Mouse (Mus musculus): ENCODE measurements around the gene Gmds. TPM values are rescaled to one million over a fixed set of nuclear protein-coding genes. Genes with fewer than 3 reads are reported as not detected.

Gene Gmds
- polyA plus RNA-seq, 1 experiment from 2014 or later, result 35.6 TPM

- no peaks in the 10 kb centered on the region for H3K9me3 ChIP-seq (replicated peaks; ENCODE audit: control insufficient read depth, low read length)
- H3K4me2 ChIP-seq (ENCODE audit: low read depth, low read length), result no peak overlapping the region
- H3K9ac ChIP-seq (replicated peaks; ENCODE audit: low read length), result no peak overlapping the region
- no peak overlapping the region for H3K4me3 ChIP-seq (ENCODE audit: low read depth, low read length)
- H3K4me1 ChIP-seq (ENCODE audit: control insufficient read depth, insufficient read depth, low read length), result 0 out of 2 replicates have a peak, but pooled peaks cover 2% of the 10 kb centered on the region
- no peak overlapping the region for H3K27ac ChIP-seq (replicated peaks; ENCODE audit: low read depth, low read length)
- peak; percentile 86 for DNase-seq (ENCODE audit: low spot score)
- no peaks in the 10 kb centered on the region; the same call in none of the 2 replicates for H3K27me3 ChIP-seq (ENCODE audit: control insufficient read depth, insufficient read depth, low read length)
- WGBS, result 29% methylated on average over 8 of the region's 8 CpGs
- ATAC-seq (replicated peaks; ENCODE audit: insufficient number of reproducible peaks, low FRiP score, low TSS enrichment, low read depth), result 0 out of 2 replicates have a peak, but pooled peaks have one; percentile 34
- no peaks in the 10 kb centered on the region for H3K36me3 ChIP-seq (replicated peaks; ENCODE audit: control insufficient read depth, insufficient read depth, low read depth, low read length)
These were observed 304.4 kb downstream of the Gmds start for GRCm38 (mm10) chr13:32034139-32034538.

DNA sequence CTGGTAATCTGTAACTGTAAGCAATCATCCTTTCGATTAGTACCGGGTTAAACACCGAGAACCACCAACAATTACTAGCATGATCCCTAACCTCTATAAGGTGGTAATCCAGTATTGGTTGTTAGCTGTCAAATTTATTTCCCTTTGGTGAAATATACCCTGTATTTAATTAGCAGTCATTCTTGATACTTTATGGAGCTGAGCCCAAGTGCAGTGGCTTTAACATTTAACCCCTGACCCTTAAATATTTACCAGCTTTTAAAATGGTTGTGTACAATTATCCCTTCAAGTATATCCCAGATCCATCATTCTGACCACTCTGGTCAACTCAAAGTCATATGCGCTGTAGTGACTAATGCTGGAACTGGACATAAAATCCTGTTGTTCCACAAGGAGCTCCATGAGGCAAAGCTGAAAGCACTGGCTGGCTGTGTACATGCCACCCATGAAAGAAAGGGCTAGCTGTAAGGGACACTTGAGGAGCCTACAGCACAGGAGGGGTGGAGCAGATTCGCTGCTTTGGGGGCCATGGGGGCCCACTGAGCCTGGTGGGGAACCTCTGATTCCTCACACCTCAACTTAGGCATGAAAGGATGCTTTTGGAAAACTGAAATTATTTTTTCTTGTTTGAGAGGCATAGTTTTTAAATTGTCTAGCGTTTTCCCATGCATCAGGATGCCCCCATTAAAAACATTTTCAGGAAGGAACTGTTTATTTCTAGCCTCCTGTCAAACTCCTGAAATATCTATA, 312.1 kb downstream of the Gmds start:
- no peak overlapping the region for H3K4me2 ChIP-seq (ENCODE audit: low read depth, low read length)
- H3K27me3 ChIP-seq (ENCODE audit: control insufficient read depth, insufficient read depth, low read length), result no peaks in the 10 kb centered on the region
- 42% methylated on average over 6 of the region's 6 CpGs for WGBS
- DNase-seq (ENCODE audit: low spot score) (no peak), ATAC-seq (replicated peaks; ENCODE audit: insufficient number of reproducible peaks, low FRiP score, low TSS enrichment, low read depth) (no peak)
- no peak overlapping the region for H3K27ac ChIP-seq (replicated peaks; ENCODE audit: low read depth, low read length)
- H3K9ac ChIP-seq (replicated peaks; ENCODE audit: low read length), result no peak overlapping the region
- no peak overlapping the region for H3K4me3 ChIP-seq (ENCODE audit: low read depth, low read length)
- no peaks in the 10 kb centered on the region for H3K36me3 ChIP-seq (replicated peaks; ENCODE audit: control insufficient read depth, insufficient read depth, low read depth, low read length)
- H3K4me1 ChIP-seq (ENCODE audit: control insufficient read depth, insufficient read depth, low read length), result no peaks in the 10 kb centered on the region
- H3K9me3 ChIP-seq (replicated peaks; ENCODE audit: control insufficient read depth, low read length), result no peaks in the 10 kb centered on the region

DNA sequence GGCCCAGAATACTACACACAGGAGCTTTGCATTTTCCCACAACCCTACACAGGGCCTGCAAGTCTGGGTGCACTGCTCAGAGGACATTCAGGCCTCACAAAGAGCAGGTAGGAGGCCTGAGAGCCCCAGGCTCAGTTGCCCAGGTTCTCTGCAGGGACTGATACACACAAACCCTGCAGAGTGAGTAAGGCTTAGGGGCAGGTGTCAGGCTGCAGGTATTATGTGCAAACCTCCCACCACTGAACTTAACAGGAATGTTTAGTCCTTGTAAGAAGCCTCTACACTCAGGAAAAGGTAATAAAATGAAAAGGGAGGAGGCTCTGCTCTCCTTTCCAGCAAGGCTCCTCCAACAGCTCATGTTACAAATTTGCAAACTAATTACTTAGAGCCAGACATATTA, 313.7 kb downstream of the Gmds start:
- H3K4me2 ChIP-seq (ENCODE audit: low read depth, low read length), result no peak overlapping the region
- no peak overlapping the region for H3K27ac ChIP-seq (replicated peaks; ENCODE audit: low read depth, low read length)
- no peaks in the 10 kb centered on the region for H3K9me3 ChIP-seq (replicated peaks; ENCODE audit: control insufficient read depth, low read length)
- DNase-seq (ENCODE audit: low spot score), result no peak
- H3K4me1 ChIP-seq (ENCODE audit: control insufficient read depth, insufficient read depth, low read length), result no peaks in the 10 kb centered on the region
- no peak overlapping the region for H3K4me3 ChIP-seq (ENCODE audit: low read depth, low read length)
- H3K36me3 ChIP-seq (replicated peaks; ENCODE audit: control insufficient read depth, insufficient read depth, low read depth, low read length), result no peaks in the 10 kb centered on the region
- no peak overlapping the region for H3K9ac ChIP-seq (replicated peaks; ENCODE audit: low read length)
- ATAC-seq (replicated peaks; ENCODE audit: insufficient number of reproducible peaks, low FRiP score, low TSS enrichment, low read depth), result no peak
- H3K27me3 ChIP-seq (ENCODE audit: control insufficient read depth, insufficient read depth, low read length), result no peaks in the 10 kb centered on the region

DNA sequence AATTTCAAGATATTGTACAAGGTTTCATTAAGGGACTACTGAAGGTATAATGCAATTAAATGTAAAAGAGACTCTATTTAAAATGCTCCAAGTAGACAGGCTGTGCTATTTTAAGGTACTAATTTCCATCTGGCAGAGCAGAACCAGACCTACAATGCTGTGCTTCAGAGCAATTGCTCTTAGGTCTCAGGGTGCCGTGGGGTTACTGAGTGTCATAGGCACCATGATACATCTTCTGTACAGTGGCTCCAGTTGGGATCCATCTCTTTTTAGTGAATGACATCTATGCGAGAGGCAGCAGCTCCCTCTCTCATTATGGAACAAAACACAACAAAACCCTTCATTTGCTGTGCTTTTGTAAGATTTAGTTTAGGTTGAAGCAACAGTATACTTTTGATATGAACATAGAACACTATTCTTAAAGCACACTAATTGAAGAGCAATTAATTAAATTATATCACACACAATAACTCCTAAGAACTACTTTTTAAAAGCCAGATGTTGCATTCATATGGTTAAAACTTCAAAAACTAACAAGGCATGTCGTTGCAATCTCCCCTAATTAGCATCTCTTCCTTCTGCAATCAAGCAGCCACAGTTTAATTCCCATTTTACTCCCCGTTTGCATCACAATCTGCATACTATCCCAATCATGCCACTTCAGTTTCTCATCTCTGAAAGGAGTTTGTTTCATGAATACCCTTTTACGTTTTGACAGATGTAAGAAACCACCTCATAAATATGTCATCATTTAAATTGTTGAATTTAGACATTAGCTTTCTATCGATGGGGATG, 317.9 kb downstream of the Gmds start:
- Histone ChIP-seq H3K4me1 (ENCODE audit: control insufficient read depth, insufficient read depth, low read length) (no peaks in the 10 kb centered on the region), H3K9ac (replicated peaks; ENCODE audit: low read length) (no peak overlapping the region), H3K9me3 (replicated peaks; ENCODE audit: control insufficient read depth, low read length) (no peaks in the 10 kb centered on the region), H3K27ac (replicated peaks; ENCODE audit: low read depth, low read length) (no peak overlapping the region), H3K4me2 (ENCODE audit: low read depth, low read length) (no peak overlapping the region), H3K36me3 (replicated peaks; ENCODE audit: control insufficient read depth, insufficient read depth, low read depth, low read length) (no peaks in the 10 kb centered on the region), H3K4me3 (ENCODE audit: low read depth, low read length) (no peak overlapping the region), H3K27me3 (ENCODE audit: control insufficient read depth, insufficient read depth, low read length) (no peaks in the 10 kb centered on the region)
- WGBS, result 45% methylated on average over 6 of the region's 6 CpGs
- DNase-seq (ENCODE audit: low spot score) (no peak), ATAC-seq (replicated peaks; ENCODE audit: insufficient number of reproducible peaks, low FRiP score, low TSS enrichment, low read depth) (no peak)

- H3K9ac ChIP-seq (replicated peaks; ENCODE audit: low read length), result no peak overlapping the region
- ATAC-seq (replicated peaks; ENCODE audit: insufficient number of reproducible peaks, low FRiP score, low TSS enrichment, low read depth) (no peak), DNase-seq (ENCODE audit: low spot score) (no peak)
- H3K27ac ChIP-seq (replicated peaks; ENCODE audit: low read depth, low read length), result no peak overlapping the region
- no peaks in the 10 kb centered on the region for H3K9me3 ChIP-seq (replicated peaks; ENCODE audit: control insufficient read depth, low read length)
- no peaks in the 10 kb centered on the region for H3K4me1 ChIP-seq (ENCODE audit: control insufficient read depth, insufficient read depth, low read length)
- H3K4me2 ChIP-seq (ENCODE audit: low read depth, low read length), result no peak overlapping the region
- no peak overlapping the region for H3K4me3 ChIP-seq (ENCODE audit: low read depth, low read length)
- no peaks in the 10 kb centered on the region for H3K27me3 ChIP-seq (ENCODE audit: control insufficient read depth, insufficient read depth, low read length)
- H3K36me3 ChIP-seq (replicated peaks; ENCODE audit: control insufficient read depth, insufficient read depth, low read depth, low read length), result no peaks in the 10 kb centered on the region
These were observed 319.3 kb downstream of the Gmds start for GRCm38 (mm10) chr13:32019256-32019620.

- Histone ChIP-seq H3K4me3 (ENCODE audit: low read depth, low read length) (no peak overlapping the region), H3K4me2 (ENCODE audit: low read depth, low read length) (no peak overlapping the region), H3K9me3 (replicated peaks; ENCODE audit: control insufficient read depth, low read length) (no peaks in the 10 kb centered on the region), H3K27ac (replicated peaks; ENCODE audit: low read depth, low read length) (no peak overlapping the region), H3K36me3 (replicated peaks; ENCODE audit: control insufficient read depth, insufficient read depth, low read depth, low read length) (no peaks in the 10 kb centered on the region), H3K9ac (replicated peaks; ENCODE audit: low read length) (no peak overlapping the region), H3K4me1 (ENCODE audit: control insufficient read depth, insufficient read depth, low read length) (no peaks in the 10 kb centered on the region), H3K27me3 (ENCODE audit: control insufficient read depth, insufficient read depth, low read length) (no peaks in the 10 kb centered on the region)
- 45% methylated on average over 4 of the region's 4 CpGs for WGBS
- peak; percentile 36 for DNase-seq (ENCODE audit: low spot score)
- ATAC-seq (replicated peaks; ENCODE audit: insufficient number of reproducible peaks, low FRiP score, low TSS enrichment, low read depth), result no peak
These were observed 319.9 kb downstream of the Gmds start for GRCm38 (mm10) chr13:32018518-32019255.

GRCm38 (mm10) chr13:32008802-32009201, 329.7 kb downstream of the Gmds start:
- Histone ChIP-seq H3K4me1 (ENCODE audit: control insufficient read depth, insufficient read depth, low read length) (no peaks in the 10 kb centered on the region), H3K36me3 (replicated peaks; ENCODE audit: control insufficient read depth, insufficient read depth, low read depth, low read length) (no peaks in the 10 kb centered on the region), H3K4me3 (ENCODE audit: low read depth, low read length) (no peak overlapping the region), H3K27ac (replicated peaks; ENCODE audit: low read depth, low read length) (no peak overlapping the region), H3K27me3 (ENCODE audit: control insufficient read depth, insufficient read depth, low read length) (no peaks in the 10 kb centered on the region), H3K9ac (replicated peaks; ENCODE audit: low read length) (no peak overlapping the region), H3K9me3 (replicated peaks; ENCODE audit: control insufficient read depth, low read length) (no peaks in the 10 kb centered on the region), H3K4me2 (ENCODE audit: low read depth, low read length) (no peak overlapping the region)
- ATAC-seq (replicated peaks; ENCODE audit: insufficient number of reproducible peaks, low FRiP score, low TSS enrichment, low read depth) (no peak), DNase-seq (ENCODE audit: low spot score) (peak; percentile 79)
- 13% methylated on average over 4 of the region's 4 CpGs for WGBS

Measured in embryonic facial prominence, embryonic 11.5 days (tissue).